Mouse (Mus musculus): ENCODE results near the gene Nexn. TPM values are rescaled to one million over a fixed set of nuclear protein-coding genes. Genes with fewer than 3 reads are reported as not detected.

Gene Nexn
- total RNA-seq, 2 experiments from 2014 or later = 297 to 301 TPM

DNA sequence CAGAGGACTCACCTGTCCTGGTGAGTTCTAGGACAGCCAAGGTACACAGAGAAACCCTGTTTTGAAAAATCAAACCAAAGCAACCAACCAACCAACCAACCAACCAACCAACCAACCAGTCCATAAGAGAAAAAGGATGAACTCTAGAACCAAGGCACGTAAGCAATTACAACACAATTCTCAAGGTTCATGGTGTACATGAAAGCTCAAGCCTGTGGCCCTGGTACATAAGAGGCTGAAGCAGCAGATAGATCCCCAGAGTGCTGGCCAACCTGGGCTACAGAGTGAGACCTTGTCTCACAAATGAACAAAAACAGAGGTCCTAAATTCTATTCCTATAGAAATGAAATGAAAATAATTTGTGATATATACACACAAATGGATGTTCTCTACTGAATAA is 18.2 kb upstream of the Nexn start:
- DNase-seq = no peak
- intact Hi-C loops (cut with DNase I) = no loop called here

DNA sequence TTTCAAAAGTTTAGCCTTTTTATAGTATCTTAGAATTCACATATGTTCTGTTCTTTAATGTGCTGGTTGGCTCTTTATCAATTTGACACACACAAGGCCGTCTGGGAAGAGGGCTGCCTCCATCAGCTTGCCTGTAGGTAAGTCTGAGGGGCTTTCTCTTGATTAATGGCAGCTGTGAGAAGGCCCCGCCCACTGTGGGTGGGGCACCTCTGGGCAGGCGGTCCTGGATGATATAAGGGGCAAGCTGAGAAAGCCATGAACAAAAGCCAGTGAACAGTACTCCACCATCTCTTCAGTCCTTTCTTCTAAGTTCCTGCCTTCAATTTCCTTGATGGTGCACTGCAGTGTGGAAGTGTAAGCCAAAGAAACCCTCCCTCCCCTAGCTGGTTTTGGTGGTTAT is 16.0 kb upstream of the Nexn start:
- DNase-seq = no peak
- intact Hi-C loops (cut with DNase I) = no loop called here

DNA sequence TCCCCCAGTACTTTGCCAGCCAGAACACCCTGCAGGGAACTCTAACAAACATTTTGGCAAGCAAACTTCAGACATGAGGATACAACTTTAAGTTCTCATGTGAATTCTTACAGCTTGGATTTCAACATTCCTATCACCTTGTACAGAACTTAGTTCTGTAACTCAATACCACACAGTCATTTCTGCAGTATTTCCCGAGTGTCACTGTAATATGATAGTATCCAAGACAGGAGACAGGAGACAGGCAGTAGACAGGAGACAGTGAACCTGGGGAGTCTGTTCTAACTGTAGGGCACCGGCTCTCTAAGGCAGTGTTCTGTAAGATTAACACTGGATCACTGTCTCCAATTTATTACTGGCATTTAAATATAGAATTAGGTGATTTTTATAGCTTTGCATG is 12.3 kb upstream of the Nexn start:
- DNase-seq = no peak
- intact Hi-C loops (cut with DNase I) = no loop called here

DNA sequence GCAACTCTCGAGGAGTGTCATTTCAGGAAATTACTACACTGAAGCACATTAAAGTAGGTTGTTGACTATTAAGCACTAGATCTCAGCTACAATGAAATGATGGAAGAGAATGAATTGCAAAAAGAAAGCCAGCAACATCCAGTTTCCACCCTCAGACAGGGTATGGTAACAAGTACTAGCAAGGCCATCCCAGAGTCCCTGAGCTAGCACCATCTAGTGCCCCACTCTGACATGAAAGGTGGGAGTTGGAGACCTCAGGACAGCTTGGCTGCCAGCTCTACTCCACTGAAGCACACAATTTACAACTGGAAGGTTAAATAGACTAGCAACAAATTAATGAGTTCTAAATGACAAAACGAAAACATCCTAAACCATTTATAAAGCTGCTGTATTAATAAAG is 11.8 kb upstream of the Nexn start:
- intact Hi-C loops (cut with DNase I) = no loop called here
- no peak for DNase-seq

DNA sequence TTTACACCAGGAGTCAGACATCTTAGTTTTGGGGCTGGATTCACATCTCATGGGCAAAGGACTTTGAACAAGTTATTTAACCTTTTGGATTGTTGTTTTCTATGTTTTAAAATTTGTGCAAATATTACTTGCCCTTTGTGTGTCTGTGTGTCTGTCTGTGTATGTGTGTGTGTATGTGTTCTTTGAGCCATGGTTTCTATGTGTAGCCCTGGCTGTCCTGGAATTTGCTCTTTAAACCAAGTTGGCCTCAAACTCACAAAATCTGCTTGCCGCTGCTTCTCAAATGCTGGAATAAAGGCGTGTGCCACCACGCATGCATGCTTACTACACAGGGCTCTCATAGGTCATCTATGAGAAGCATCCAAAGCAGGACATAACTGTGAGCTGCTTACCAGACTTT is 10.8 kb upstream of the Nexn start:
- intact Hi-C loops (cut with DNase I) = no loop called here
- no peak for DNase-seq

DNA sequence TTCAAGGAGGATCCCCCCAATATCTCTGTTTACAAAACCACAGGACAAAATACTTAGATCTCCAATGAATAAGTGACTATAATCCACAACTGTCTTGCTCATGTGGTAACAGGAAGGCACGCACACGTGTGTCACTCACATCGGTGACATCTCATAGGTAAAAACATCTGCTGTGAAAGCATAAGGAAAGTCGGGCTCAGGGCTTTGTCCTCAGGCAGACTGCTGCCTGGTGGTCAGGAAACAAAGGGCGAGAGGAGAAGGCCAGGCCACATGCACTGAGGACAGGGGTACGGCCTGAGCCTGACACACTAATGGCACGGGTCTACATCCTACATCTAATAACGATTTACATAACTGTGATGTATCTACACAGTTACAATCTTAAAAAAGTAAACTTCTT is 8.9 kb upstream of the Nexn start:
- intact Hi-C loops (cut with DNase I) = no loop called here
- no peak for DNase-seq

GRCm38 (mm10) chr3:152272974-152273685 is 7.0 kb upstream of the Nexn start:
- intact Hi-C loops (cut with DNase I) = no loop called here
- no peak for DNase-seq

- no peak for DNase-seq
- intact Hi-C loops (cut with DNase I) = no loop called here
Measured at GRCm38 (mm10) chr3:152271876-152272275, 5.7 kb upstream of the Nexn start.

DNA sequence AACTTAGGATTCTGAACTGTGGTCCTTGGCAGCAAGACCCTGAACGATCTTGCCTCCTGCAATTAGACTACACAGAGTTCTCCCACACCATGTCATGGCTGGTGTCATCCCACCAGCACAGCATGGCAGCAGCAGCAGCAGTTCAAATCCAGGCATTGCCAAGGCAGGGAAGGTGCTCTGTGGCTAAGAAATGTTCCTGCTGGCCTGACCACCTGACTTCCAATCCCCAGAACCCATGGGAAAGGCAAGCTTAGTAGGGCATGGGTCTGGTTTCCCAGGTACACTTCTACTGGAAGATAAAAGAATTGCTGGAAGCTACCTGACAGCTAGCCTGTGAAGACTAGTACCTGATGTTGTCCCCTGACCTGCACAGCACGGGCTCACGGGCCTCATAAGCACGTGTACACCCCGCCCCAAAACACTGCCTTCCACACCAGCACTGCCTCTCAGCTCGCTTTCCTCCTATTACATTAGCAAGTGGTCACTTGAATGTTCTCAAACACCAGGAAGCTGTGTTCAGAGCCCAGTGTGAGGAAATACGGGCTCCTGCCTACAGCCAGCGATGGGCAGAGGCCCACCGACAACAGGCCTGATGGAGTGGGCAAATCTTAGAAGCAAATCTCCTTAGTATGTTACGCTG is 5.0 kb upstream of the Nexn start:
- intact Hi-C loops (cut with DNase I) = no loop called here
- no peak for DNase-seq

GRCm38 (mm10) chr3:152268099-152268498 is 1.9 kb upstream of the Nexn start:
- intact Hi-C loops (cut with DNase I) = no loop called here
- no peak for DNase-seq

DNA sequence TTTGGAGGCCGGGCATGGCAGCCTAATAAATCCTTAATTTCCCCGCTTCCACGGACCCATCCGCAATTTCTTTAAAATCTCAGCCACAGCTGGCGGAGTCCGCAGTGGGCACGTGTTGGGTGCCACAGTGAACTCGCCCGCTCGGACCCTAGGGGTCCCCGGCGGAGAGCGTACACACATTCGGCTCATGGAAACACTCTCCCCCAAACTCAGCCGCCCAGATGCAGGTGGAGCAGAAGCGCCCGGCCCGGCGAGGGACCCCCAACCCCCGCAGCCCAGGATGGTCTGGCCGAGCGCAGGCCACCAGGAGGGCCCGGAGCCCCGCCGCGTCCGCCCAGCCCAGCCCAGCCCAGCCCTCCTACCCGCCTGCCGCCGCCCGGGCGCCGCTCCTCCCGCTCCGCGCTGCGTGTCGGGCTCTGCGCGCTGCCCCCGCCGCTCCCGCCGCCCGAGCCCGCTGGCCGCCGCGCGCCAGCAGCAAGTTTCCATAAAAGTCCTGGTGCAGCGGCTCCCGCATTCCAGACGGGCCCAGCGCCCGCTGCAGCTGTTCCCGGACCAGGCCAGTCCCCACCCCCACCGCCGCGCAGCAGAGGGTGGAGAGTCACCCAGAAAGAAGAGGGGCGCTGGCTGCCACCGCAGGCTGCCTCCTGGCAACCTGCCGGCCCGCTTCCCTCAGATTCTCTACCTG is 657 bp downstream of the Nexn start:
- DNase-seq = peak; percentile 86 to 88
- intact Hi-C loops (cut with DNase I) = no loop called here

GRCm38 (mm10) chr3:152264830-152265229 is 1.3 kb downstream of the Nexn start:
- DNase-seq = no peak
- intact Hi-C loops (cut with DNase I) = no loop called here

DNA sequence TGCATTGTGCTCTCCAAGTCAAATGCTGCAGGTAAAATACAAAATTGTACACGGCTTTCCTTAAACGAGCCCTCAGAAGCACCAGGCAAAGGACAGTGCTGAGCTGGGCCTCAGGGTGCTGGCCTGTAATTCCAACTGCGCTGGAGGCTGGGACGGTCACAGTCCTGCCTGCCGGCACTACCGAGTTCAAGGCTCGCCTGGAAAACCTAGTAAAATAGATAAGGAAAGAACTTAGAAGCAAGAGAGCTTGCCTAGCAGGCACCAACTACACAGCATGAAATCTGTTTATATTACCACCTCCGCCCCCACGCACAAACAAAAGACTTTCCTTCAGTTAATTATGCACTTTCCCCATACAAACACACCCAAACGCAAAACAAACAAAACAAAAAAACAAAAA is 1.8 kb downstream of the Nexn start:
- no peak for DNase-seq
- intact Hi-C loops (cut with DNase I) = no loop called here

DNA sequence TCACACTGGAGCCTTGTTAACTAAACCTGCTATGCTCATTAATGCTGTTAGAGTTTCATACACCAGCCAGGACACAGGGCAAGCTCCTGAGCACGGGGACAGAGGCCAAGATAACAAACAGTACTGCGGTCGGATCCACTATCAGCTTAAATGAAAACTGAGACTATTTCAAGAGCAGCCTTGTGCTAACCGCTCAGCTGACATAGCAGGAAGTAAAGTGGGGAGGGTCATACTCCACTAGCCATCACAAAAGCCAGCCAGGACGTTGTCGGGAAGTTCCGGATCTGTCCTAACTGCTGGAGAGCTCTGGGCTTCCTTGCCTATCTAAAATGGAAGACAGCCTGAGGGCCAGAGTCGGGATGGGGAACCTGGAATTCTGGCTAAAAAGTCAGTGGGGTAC is 4.2 kb downstream of the Nexn start:
- intact Hi-C loops (cut with DNase I) = loop anchor here (2.0 kb wide), 1 partner anchor 47 kb away; no protein-coding TSS in a partner anchor
- peak; percentile 48 to 52 for DNase-seq

GRCm38 (mm10) chr3:152261436-152261835 is 4.7 kb downstream of the Nexn start:
- intact Hi-C loops (cut with DNase I) = loop anchor here (2.0 kb wide), 1 partner anchor 47 kb away; no protein-coding TSS in a partner anchor
- no peak for DNase-seq

DNA sequence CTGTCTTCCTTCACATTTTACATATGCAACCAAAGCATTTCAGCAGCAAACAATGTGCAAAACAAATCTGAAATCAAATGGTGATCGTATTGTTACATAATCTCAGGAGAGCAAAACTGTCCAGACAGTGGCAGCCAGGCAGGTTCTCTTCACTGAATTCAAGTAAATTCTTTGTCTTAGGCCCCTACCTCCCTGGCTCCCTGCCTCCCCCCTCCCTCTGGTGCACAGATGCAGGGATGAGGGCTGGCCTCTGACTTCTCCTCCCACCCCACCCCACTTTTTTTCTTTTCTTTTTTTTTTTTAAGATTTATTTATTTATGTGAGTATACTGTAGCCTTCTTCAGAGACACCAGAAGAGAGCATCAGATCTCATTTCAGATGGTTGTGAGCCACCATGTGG is 5.8 kb downstream of the Nexn start:
- no peak for DNase-seq
- intact Hi-C loops (cut with DNase I) = loop anchor here (2.0 kb wide), 1 partner anchor 48 kb away; no protein-coding TSS in a partner anchor

DNA sequence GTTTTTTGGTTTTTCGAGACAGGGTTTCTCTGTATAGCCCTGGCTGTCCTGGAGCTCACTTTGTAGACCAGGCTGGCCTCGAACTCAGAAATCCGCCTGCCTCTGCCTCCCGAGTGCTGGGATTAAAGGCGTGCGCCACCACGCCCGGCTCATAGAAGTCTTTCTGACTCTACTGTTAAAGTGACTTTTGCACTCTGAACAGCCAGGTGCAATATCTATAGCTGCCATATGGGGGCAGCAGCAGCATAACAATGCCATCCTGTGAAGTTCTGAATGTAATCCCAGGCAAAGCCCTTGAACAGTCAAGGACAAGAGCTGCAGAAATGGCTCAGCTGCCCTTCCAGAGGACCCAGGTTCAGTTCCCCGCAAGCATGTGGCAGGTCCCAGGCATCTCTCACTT is 6.7 kb downstream of the Nexn start:
- intact Hi-C loops (cut with DNase I) = loop anchor here (5.0 kb wide), 1 partner anchor 488 kb away; no protein-coding TSS in a partner anchor
- peak; percentile 83 to 87 for DNase-seq

- DNase-seq = no peak
- intact Hi-C loops (cut with DNase I) = loop anchor here (5.0 kb wide), 1 partner anchor 490 kb away; no protein-coding TSS in a partner anchor
Measured at GRCm38 (mm10) chr3:152257528-152257927, 8.6 kb downstream of the Nexn start.

- no peak for DNase-seq
- intact Hi-C loops (cut with DNase I) = no loop called here
Measured at GRCm38 (mm10) chr3:152250487-152250886, 15.7 kb downstream of the Nexn start.

- intact Hi-C loops (cut with DNase I) = no loop called here
- DNase-seq = no peak
Measured at GRCm38 (mm10) chr3:152247708-152248107, 18.4 kb downstream of the Nexn start.

- intact Hi-C loops (cut with DNase I) = no loop called here
- DNase-seq = no peak
Measured at GRCm38 (mm10) chr3:152245273-152245910, 20.8 kb downstream of the Nexn start.

Data from heart, postnatal 14 days (tissue).